Mouse (Mus musculus) lung, embryonic 15.5 days (tissue): ENCODE results near the gene Slc35a2. TPM values are rescaled to one million over a fixed set of nuclear protein-coding genes. Genes with fewer than 3 reads are reported as not detected.

ENCODE experiments used
- polyA plus RNA-seq: library from polyadenylated mRNA; unstranded; fragments of >200 nt; fragmentation: Nextera tagmentation; extraction: Ambion mirVana; gene quantifications from 2 replicates; pipeline ENCODE4 v1.2.1, GENCODE M21; 2015

Slc35a2 gene
- polyA plus RNA-seq, 1 experiment from 2014 or later = 38.6 TPM

Other genes with a start within 250 kb of the Slc35a2 start
- gene Syp, start 245.6 kb upstream of the Slc35a2 start, polyA plus RNA-seq = 1.9 and 3.4 TPM in 2 replicates
- gene Prickle3, start 226.8 kb upstream of the Slc35a2 start, polyA plus RNA-seq = 8.5 and 8.8 TPM in 2 replicates
- 186 and 191 TPM in 2 replicates for gene Plp2, start 212.6 kb upstream of the Slc35a2 start, polyA plus RNA-seq
- 0.53 and 0.62 TPM in 2 replicates for gene Magix, start 202.8 kb upstream of the Slc35a2 start, polyA plus RNA-seq
- gene Gpkow, start 186.9 kb upstream of the Slc35a2 start, polyA plus RNA-seq = 46.9 and 49.1 TPM in 2 replicates
- gene Wdr45, start 169.7 kb upstream of the Slc35a2 start, polyA plus RNA-seq = 69.6 and 79.5 TPM in 2 replicates
- gene Gm45208, start 161.8 kb upstream of the Slc35a2 start, polyA plus RNA-seq = not detected in 2 replicates
- 58.9 and 60.6 TPM in 2 replicates for gene Praf2, start 155.6 kb upstream of the Slc35a2 start, polyA plus RNA-seq
- gene Ccdc120, start 133.1 kb upstream of the Slc35a2 start, polyA plus RNA-seq = 23.5 and 23.6 TPM in 2 replicates
- 29.2 and 30.5 TPM in 2 replicates for gene Tfe3, start 121.5 kb upstream of the Slc35a2 start, polyA plus RNA-seq
- gene Gripap1, start 94.3 kb upstream of the Slc35a2 start, polyA plus RNA-seq = 39.7 and 41.7 TPM in 2 replicates
- 1.4 and 1.6 TPM in 2 replicates for gene Kcnd1, start 61.7 kb upstream of the Slc35a2 start, polyA plus RNA-seq
- gene Otud5, start 42.7 kb upstream of the Slc35a2 start, polyA plus RNA-seq = 42.2 and 46.6 TPM in 2 replicates
- 8.6 and 10.3 TPM in 2 replicates for gene Pim2, start 5.8 kb upstream of the Slc35a2 start, polyA plus RNA-seq
- gene Pqbp1, start 15.2 kb downstream of the Slc35a2 start, polyA plus RNA-seq = 114 and 115 TPM in 2 replicates
- gene Timm17b, start 15.3 kb downstream of the Slc35a2 start, polyA plus RNA-seq = 155 TPM in 2 replicates
- gene Gm10491, start 23.8 kb downstream of the Slc35a2 start, polyA plus RNA-seq = not detected in 2 replicates
- not detected in 2 replicates for gene Gm10490, start 25.5 kb downstream of the Slc35a2 start, polyA plus RNA-seq
- 0.86 and 1.9 TPM in 2 replicates for gene Pcsk1n, start 35.8 kb downstream of the Slc35a2 start, polyA plus RNA-seq
- not detected in 2 replicates for gene Eras, start 44.6 kb downstream of the Slc35a2 start, polyA plus RNA-seq
- gene Hdac6, start 63.9 kb downstream of the Slc35a2 start, polyA plus RNA-seq = 24.1 and 26.8 TPM in 2 replicates
- 1.4 and 1.9 TPM in 2 replicates for gene Gata1, start 94.0 kb downstream of the Slc35a2 start, polyA plus RNA-seq
- not detected in 2 replicates for gene Glod5, start 134.5 kb downstream of the Slc35a2 start, polyA plus RNA-seq
- 67.2 and 68.0 TPM in 2 replicates for gene Suv39h1, start 190.7 kb downstream of the Slc35a2 start, polyA plus RNA-seq
- gene Was, start 206.5 kb downstream of the Slc35a2 start, polyA plus RNA-seq = 0.26 and 0.62 TPM in 2 replicates
- 20.9 and 24.2 TPM in 2 replicates for gene Wdr13, start 248.9 kb downstream of the Slc35a2 start, polyA plus RNA-seq